Mouse (Mus musculus) midbrain, embryonic 15.5 days (tissue): ENCODE results near the gene Mctp2. TPM values are rescaled to one million over a fixed set of nuclear protein-coding genes. Genes with fewer than 3 reads are reported as not detected.

Source experiments
- ATAC-seq: fragments of 200-750 bp; cut with Nextera tagmentation; replicated peaks from 2 replicates; pipeline ENCODE4 v1.8.0; 2017; ENCODE audit warnings: moderate TSS enrichment
- H3K27ac ChIP-seq: fragments of 300-500 bp; sonication (generic); 2 replicates; pipeline ENCODE4 v1.5.1; 2015; ENCODE audit warnings: mild to moderate bottlenecking, inconsistent platforms
- H3K27me3 ChIP-seq: fragments of 300-500 bp; sonication (generic); replicated peaks from 2 replicates; pipeline ENCODE4 v1.6.1; 2015; ENCODE audit warnings: inconsistent platforms
- H3K36me3 ChIP-seq: fragments of 300-500 bp; sonication (generic); replicated peaks from 2 replicates; pipeline ENCODE4 v1.6.1; 2015; ENCODE audit warnings: inconsistent platforms
- H3K4me1 ChIP-seq: fragments of 300-500 bp; sonication (generic); 2 replicates; pipeline ENCODE4 v1.6.1; 2015; ENCODE audit warnings: inconsistent platforms
- H3K4me2 ChIP-seq: fragments of 300-500 bp; sonication (generic); 2 replicates; pipeline ENCODE4 v1.6.1; 2015; ENCODE audit warnings: inconsistent platforms, mild to moderate bottlenecking, moderate library complexity
- H3K4me3 ChIP-seq: fragments of 300-500 bp; sonication (generic); 2 replicates; pipeline ENCODE4 v1.5.1; 2015; ENCODE audit warnings: mild to moderate bottlenecking, inconsistent platforms
- H3K9ac ChIP-seq: fragments of 300-500 bp; sonication (generic); 2 replicates; pipeline ENCODE4 v1.6.1; 2015; ENCODE audit warnings: mild to moderate bottlenecking, inconsistent platforms
- H3K9me3 ChIP-seq: fragments of 300-500 bp; sonication (generic); 2 replicates; pipeline ENCODE4 v1.6.1; 2016; ENCODE audit warnings: inconsistent platforms
- WGBS: fragments of 180-500 bp; shearing (Covaris S2); methylation state at CpG from one replicate; pipeline ENCODE4 v1.1.7; 2015; ENCODE audit warnings: mixed read lengths; 5-methylcytosine and 5-hydroxymethylcytosine counted together
- polyA plus RNA-seq: library from polyadenylated mRNA; unstranded; fragments of >200 nt; fragmentation: Nextera tagmentation; extraction: Ambion mirVana; gene quantifications from 2 replicates; pipeline ENCODE4 v1.2.1, GENCODE M21; 2015

Gene Mctp2
- polyA plus RNA-seq, 1 experiment from 2014 or later: 0.45 TPM

GRCm38 (mm10) chr7:72100683-72101082 is 205.7 kb downstream of the Mctp2 start:
- no peak for ATAC-seq
- Histone ChIP-seq H3K27ac (no peak overlapping the region), H3K4me1 (no peaks in the 10 kb centered on the region), H3K36me3 (no peaks in the 10 kb centered on the region), H3K27me3 (no peaks in the 10 kb centered on the region), H3K9ac (no peak overlapping the region), H3K9me3 (no peaks in the 10 kb centered on the region), H3K4me2 (no peak overlapping the region), H3K4me3 (no peak overlapping the region)
- WGBS: 64% methylated on average over 5 of the region's 5 CpGs

DNA sequence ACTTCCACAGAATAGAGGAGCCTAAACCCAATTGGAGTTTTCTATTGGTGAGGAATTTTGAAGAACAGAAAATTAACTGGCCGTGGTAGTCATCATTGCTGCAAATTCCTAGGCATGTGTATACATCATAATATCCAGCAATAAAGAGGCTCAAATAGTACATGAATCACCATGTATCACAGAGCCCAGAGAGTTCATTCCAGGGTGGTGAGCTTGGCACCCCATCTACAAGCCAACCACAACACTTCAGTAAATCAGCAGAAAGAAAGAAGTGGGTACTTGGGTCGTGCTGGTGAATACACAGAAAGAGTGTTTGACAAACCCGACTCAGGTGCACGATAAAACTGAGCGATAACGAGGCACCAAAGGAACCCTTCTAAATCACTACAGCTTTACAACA is 207.8 kb downstream of the Mctp2 start:
- Histone ChIP-seq H3K4me2 (no peak overlapping the region), H3K4me3 (no peak overlapping the region), H3K27me3 (no peaks in the 10 kb centered on the region), H3K4me1 (no peaks in the 10 kb centered on the region), H3K27ac (no peak overlapping the region), H3K9me3 (no peaks in the 10 kb centered on the region), H3K9ac (no peak overlapping the region), H3K36me3 (no peaks in the 10 kb centered on the region)
- 92% methylated on average over 6 of the region's 6 CpGs for WGBS
- ATAC-seq: no peak

- no peak overlapping the region for H3K9ac ChIP-seq
These were observed 209.4 kb downstream of the Mctp2 start for GRCm38 (mm10) chr7:72096973-72097372.

DNA sequence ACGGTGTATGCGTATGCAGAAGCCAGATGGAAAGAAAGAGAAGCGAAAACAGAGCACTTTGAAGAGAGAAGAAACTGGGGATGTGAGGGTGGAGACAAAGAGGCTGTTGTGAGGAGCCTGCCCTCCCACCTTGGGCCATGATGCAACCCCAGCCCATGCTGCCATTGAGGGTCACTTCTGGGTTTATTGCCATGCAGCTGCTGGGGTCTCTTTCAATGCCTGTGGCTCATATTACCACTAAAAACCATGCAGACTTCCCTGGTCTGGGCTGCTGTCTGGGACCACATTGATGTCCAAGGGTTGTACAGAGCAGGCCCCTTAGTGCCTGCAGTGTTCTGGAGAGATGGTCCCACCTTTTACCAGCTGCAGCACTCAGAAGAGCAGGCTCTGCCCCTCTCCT is 210.0 kb downstream of the Mctp2 start:
- no peak overlapping the region for H3K4me2 ChIP-seq
- WGBS: 83% methylated on average over 3 of the region's 3 CpGs
- H3K4me3 ChIP-seq: no peak overlapping the region
- no peak overlapping the region for H3K27ac ChIP-seq
- H3K4me1 ChIP-seq: no peaks in the 10 kb centered on the region
- no peak for ATAC-seq
- no peaks in the 10 kb centered on the region for H3K36me3 ChIP-seq
- no peaks in the 10 kb centered on the region for H3K27me3 ChIP-seq
- no peaks in the 10 kb centered on the region for H3K9me3 ChIP-seq
- no peak overlapping the region for H3K9ac ChIP-seq

More at GRCm38 (mm10) chr7:72096973-72097372, 209.4 kb downstream of the Mctp2 start:
- ATAC-seq: no peak
- Histone ChIP-seq H3K4me3 (no peak overlapping the region), H3K9me3 (no peaks in the 10 kb centered on the region), H3K27ac (no peak overlapping the region), H3K4me1 (no peaks in the 10 kb centered on the region), H3K36me3 (no peaks in the 10 kb centered on the region), H3K4me2 (no peak overlapping the region), H3K27me3 (no peaks in the 10 kb centered on the region)
- WGBS: 41% methylated on average over 1 of the region's 1 CpGs

- Histone ChIP-seq H3K9ac (no peak overlapping the region), H3K27ac (no peak overlapping the region), H3K9me3 (no peaks in the 10 kb centered on the region), H3K4me1 (no peaks in the 10 kb centered on the region), H3K4me3 (no peak overlapping the region), H3K4me2 (no peak overlapping the region), H3K27me3 (no peaks in the 10 kb centered on the region), H3K36me3 (no peaks in the 10 kb centered on the region)
- no peak for ATAC-seq
- WGBS: 90% methylated on average over 3 of the region's 3 CpGs
These were observed 216.8 kb downstream of the Mctp2 start for GRCm38 (mm10) chr7:72089463-72090175.

DNA sequence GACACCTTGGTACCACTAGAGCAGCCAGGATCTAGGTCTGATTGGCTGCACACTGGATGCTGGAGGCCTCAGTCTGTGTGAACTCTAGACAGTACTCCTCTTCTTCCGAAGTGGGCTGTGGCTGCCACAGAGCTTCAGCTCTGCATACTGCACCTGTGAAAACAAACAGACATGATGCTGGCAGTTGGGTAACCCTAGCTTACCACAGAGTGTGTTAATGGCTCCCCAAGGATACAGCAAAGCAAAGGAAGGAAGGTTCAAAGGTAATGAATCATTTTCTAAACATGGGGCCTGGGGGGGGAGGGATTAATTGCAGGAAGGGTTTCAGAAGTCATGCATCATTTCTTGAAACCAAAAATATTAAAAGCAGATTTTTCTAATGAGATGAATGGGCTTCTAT is 225.7 kb downstream of the Mctp2 start:
- H3K4me2 ChIP-seq: no peak overlapping the region
- H3K9ac ChIP-seq: no peak overlapping the region
- H3K9me3 ChIP-seq: no peaks in the 10 kb centered on the region
- no peaks in the 10 kb centered on the region for H3K36me3 ChIP-seq
- H3K4me1 ChIP-seq: no peaks in the 10 kb centered on the region
- H3K27me3 ChIP-seq: no peaks in the 10 kb centered on the region
- no peak overlapping the region for H3K27ac ChIP-seq
- no peak overlapping the region for H3K4me3 ChIP-seq
- WGBS: 74% methylated on average over 1 of the region's 1 CpGs
- no peak for ATAC-seq

DNA sequence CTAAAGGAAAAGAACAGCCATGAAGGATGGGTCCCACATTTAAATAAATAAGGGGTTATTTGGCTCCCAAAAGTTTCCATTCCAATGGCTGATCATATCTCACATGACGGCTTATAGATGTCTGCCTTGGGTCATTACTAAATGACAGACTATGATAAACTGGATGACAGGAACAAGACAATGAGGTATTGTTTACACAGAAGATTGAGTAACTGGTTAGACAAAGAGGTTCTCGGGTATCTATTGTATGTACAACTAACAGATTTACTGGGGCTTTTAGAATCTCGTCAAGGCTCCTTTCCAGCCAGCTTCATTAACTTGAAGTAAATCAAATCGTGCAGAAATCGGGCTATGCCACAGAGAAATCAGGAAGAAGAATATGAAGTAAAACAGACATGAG is 227.5 kb downstream of the Mctp2 start:
- H3K27me3 ChIP-seq: no peaks in the 10 kb centered on the region
- ATAC-seq: no peak
- 51% methylated on average over 5 of the region's 5 CpGs for WGBS
- no peak overlapping the region for H3K9ac ChIP-seq
- H3K4me1 ChIP-seq: no peaks in the 10 kb centered on the region
- H3K36me3 ChIP-seq: no peaks in the 10 kb centered on the region
- H3K4me2 ChIP-seq: no peak overlapping the region
- H3K9me3 ChIP-seq: no peaks in the 10 kb centered on the region
- no peak overlapping the region for H3K4me3 ChIP-seq
- no peak overlapping the region for H3K27ac ChIP-seq

GRCm38 (mm10) chr7:72071418-72072184 is 234.8 kb downstream of the Mctp2 start:
- H3K36me3 ChIP-seq: no peaks in the 10 kb centered on the region
- H3K4me1 ChIP-seq: no peaks in the 10 kb centered on the region
- no peak overlapping the region for H3K27ac ChIP-seq
- ATAC-seq: no peak
- no peak overlapping the region for H3K4me2 ChIP-seq
- no peaks in the 10 kb centered on the region for H3K27me3 ChIP-seq
- 76% methylated on average over 13 of the region's 13 CpGs for WGBS
- H3K4me3 ChIP-seq: no peak overlapping the region
- H3K9ac ChIP-seq: no peak overlapping the region
- H3K9me3 ChIP-seq: no peaks in the 10 kb centered on the region

- WGBS: 76% methylated on average over 2 of the region's 2 CpGs
- ATAC-seq: no peak
- H3K4me2 ChIP-seq: no peak overlapping the region
- no peaks in the 10 kb centered on the region for H3K4me1 ChIP-seq
- H3K27ac ChIP-seq: no peak overlapping the region
- no peaks in the 10 kb centered on the region for H3K36me3 ChIP-seq
- H3K9ac ChIP-seq: no peak overlapping the region
- H3K9me3 ChIP-seq: no peaks in the 10 kb centered on the region
- H3K4me3 ChIP-seq: no peak overlapping the region
- no peaks in the 10 kb centered on the region for H3K27me3 ChIP-seq
These were observed 238.0 kb downstream of the Mctp2 start for GRCm38 (mm10) chr7:72068454-72068853.

DNA sequence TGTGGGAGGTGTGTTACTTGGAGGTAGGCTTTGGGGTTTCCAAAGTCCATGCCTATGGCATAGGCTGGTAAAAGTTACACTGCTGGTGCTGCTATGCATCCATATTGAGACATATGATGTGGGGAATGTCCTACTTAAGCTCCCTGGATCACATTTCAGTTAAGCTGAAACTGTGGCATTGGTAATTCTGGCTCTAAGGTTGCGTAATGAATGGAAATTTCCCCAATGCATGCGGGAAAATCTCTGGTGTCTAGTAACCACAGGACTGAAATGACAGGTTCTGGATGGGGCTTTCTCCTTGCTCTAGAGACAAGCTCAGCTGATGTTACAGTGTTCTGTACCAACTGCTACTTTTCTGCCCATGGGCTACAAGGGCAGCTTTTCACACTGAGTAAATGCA is 240.1 kb downstream of the Mctp2 start:
- H3K4me2 ChIP-seq: no peak overlapping the region
- ATAC-seq: no peak
- 85% methylated on average over 2 of the region's 2 CpGs for WGBS

DNA sequence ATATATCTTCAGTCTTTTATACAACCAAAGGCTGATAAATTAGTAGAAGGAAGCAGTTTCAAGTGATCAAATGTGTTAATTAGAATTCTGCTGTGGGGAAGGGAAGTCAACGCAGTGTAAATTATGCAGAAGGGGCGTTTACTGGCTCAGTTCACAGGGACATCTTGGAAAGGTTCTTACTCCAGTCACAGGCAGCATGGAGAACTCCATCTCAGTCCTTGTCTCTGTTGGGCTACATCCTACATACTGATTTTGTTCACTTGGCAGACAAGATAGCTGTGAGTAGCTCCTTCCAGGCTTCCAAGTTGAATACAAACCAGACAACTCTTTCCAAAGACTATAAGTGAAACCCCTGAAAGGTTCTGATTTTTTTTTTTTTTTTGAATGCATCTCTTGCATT is 254.6 kb downstream of the Mctp2 start:
- Histone ChIP-seq H3K27me3 (no peaks in the 10 kb centered on the region), H3K4me1 (no peaks in the 10 kb centered on the region), H3K36me3 (no peaks in the 10 kb centered on the region), H3K4me2 (no peak overlapping the region), H3K9ac (no peak overlapping the region), H3K4me3 (no peak overlapping the region), H3K9me3 (no peaks in the 10 kb centered on the region), H3K27ac (no peak overlapping the region)
- 76% methylated on average over 2 of the region's 2 CpGs for WGBS
- ATAC-seq: no peak

More for the DNA sequence above, 240.1 kb downstream of the Mctp2 start:
- Histone ChIP-seq H3K9ac (no peak overlapping the region), H3K27me3 (no peaks in the 10 kb centered on the region), H3K36me3 (no peaks in the 10 kb centered on the region), H3K4me3 (no peak overlapping the region), H3K4me1 (no peaks in the 10 kb centered on the region), H3K9me3 (no peaks in the 10 kb centered on the region), H3K27ac (no peak overlapping the region)

- Histone ChIP-seq H3K9me3 (no peaks in the 10 kb centered on the region), H3K27ac (no peak overlapping the region), H3K4me1 (no peaks in the 10 kb centered on the region), H3K27me3 (no peaks in the 10 kb centered on the region), H3K4me3 (no peak overlapping the region), H3K4me2 (peak overlapping the region; percentile 9; the same call in 1 of the 2 replicates), H3K36me3 (no peaks in the 10 kb centered on the region), H3K9ac (no peak overlapping the region)
- 64% methylated on average over 20 of the region's 20 CpGs for WGBS
- ATAC-seq: peak; percentile 62; the same call in 1 of the 2 replicates
These were observed 258.5 kb downstream of the Mctp2 start for GRCm38 (mm10) chr7:72047588-72048585.
